Mouse (Mus musculus): Measurements from ENCODE around the gene Arl8b. TPM values are rescaled to one million over a fixed set of nuclear protein-coding genes. Genes with fewer than 3 reads are reported as not detected.

Arl8b gene
- polyA plus RNA-seq, 1 experiment = 43.5 TPM

DNA sequence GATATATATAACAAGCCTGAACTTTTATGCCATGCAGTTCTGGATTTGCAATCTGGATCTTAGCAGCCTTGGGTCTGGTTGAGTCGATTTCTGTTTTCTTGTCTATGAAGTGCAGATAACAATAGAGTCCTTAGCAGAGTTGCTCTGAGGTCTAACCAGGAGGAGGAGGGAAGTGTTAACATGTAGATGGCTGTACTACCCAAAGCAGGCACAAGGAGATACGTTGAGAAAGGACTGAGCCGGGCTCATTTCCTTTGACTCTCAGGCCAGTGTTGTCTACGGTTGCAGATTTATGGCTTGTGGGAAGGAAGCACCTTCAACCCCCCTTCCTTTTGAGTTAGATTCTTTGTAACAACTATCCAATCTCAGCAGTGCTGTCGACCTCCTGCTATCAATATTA, 1.9 kb downstream of the Arl8b start:
- DNase-seq (ENCODE audit: low read depth) = no peak
- TF ChIP-seq POLR2A (IDR thresholded peaks at IDR 0.05; ENCODE audit: borderline replicate concordance, extremely low read depth, insufficient read depth, insufficient read length, poor library complexity, severe bottlenecking) (no peak), CTCF (IDR thresholded peaks at IDR 0.05; ENCODE audit: borderline replicate concordance, extremely low read depth, insufficient read depth, insufficient read length) (no peak)

- TF ChIP-seq CTCF (IDR thresholded peaks at IDR 0.05; ENCODE audit: borderline replicate concordance, extremely low read depth, insufficient read depth, insufficient read length) (no peak), POLR2A (IDR thresholded peaks at IDR 0.05; ENCODE audit: borderline replicate concordance, extremely low read depth, insufficient read depth, insufficient read length, poor library complexity, severe bottlenecking) (no peak)
- DNase-seq (ENCODE audit: low read depth) = no peak
Measured at GRCm38 (mm10) chr6:108785551-108785950, 2.7 kb downstream of the Arl8b start.

- no peak for DNase-seq (ENCODE audit: low read depth)
- TF ChIP-seq CTCF (IDR thresholded peaks at IDR 0.05; ENCODE audit: borderline replicate concordance, extremely low read depth, insufficient read depth, insufficient read length) = no peak
- TF ChIP-seq POLR2A (IDR thresholded peaks at IDR 0.05; ENCODE audit: borderline replicate concordance, extremely low read depth, insufficient read depth, insufficient read length, poor library complexity, severe bottlenecking) = no peak
Measured at GRCm38 (mm10) chr6:108791498-108791897, 8.6 kb downstream of the Arl8b start.

- DNase-seq (ENCODE audit: low read depth) = no peak
Measured at GRCm38 (mm10) chr6:108795912-108796311, 13.0 kb downstream of the Arl8b start.

DNA sequence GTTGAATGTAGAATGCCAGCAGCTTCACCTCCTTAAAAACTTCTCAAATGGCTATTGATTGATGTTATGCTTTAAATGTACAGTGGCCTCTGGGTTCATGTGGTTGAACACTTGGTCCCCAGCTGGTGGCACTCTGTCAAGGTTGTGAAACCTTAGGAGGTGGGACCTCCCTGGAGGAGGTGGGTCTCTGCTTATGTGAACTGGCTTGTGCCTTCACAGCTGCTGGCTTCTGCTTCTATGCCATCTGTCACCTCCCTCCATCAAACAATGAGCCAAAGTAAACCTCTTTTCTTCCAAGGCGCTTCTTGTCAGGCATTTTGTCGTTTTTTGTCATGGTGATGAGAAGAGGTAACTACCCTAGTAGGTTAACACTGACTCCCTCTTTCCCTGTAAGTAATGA, 13.8 kb downstream of the Arl8b start:
- TF ChIP-seq POLR2A (IDR thresholded peaks at IDR 0.05; ENCODE audit: borderline replicate concordance, extremely low read depth, insufficient read depth, insufficient read length, poor library complexity, severe bottlenecking) (no peak), CTCF (IDR thresholded peaks at IDR 0.05; ENCODE audit: borderline replicate concordance, extremely low read depth, insufficient read depth, insufficient read length) (no peak)
- peak; percentile 47 for DNase-seq (ENCODE audit: low read depth)

More at GRCm38 (mm10) chr6:108795912-108796311, 13.0 kb downstream of the Arl8b start:
- TF ChIP-seq CTCF (IDR thresholded peaks at IDR 0.05; ENCODE audit: borderline replicate concordance, extremely low read depth, insufficient read depth, insufficient read length) (no peak), POLR2A (IDR thresholded peaks at IDR 0.05; ENCODE audit: borderline replicate concordance, extremely low read depth, insufficient read depth, insufficient read length, poor library complexity, severe bottlenecking) (no peak)

DNA sequence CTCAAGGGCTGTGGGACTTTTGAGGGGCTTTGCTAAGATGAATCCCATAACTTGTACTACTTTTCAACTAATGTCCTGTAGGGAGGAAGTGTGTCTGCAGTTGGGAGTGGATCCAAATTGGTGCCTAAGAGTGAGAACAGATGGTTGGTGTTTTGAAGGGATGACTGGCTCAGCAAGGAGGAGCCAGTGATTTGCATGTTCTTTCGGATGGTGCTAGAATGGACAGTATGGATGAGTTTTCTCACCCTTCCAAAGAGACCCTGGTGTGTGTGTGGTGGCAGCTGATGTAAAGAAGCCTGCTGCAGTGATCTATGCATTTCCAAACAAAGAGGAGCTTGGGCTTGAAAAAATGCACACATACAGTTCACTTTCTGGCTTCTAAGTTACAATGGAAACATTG, 22.3 kb downstream of the Arl8b start:
- peak; percentile 83 for DNase-seq (ENCODE audit: low read depth)
- no peak for TF ChIP-seq CTCF (IDR thresholded peaks at IDR 0.05; ENCODE audit: borderline replicate concordance, extremely low read depth, insufficient read depth, insufficient read length)
- TF ChIP-seq POLR2A (IDR thresholded peaks at IDR 0.05; ENCODE audit: borderline replicate concordance, extremely low read depth, insufficient read depth, insufficient read length, poor library complexity, severe bottlenecking) = no peak

DNA sequence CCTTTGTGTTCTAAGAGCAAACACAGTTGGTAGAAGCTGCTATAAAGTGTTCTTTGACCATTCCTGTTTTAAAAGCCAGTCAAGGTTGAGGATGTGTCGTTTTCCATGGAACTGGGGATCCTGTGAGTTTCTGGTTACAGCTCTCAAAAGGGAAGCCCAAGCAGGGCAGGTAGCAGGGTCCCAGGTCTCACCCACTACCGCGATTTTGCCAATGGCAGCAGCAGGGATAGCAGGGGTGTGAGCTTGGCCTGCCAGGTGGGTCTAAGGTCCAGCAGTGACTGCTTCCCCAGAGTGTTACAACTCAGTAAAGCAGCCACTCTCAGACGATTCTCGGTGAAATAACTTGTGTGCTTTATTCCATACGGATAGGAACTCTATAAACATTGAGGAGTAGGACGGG, 23.0 kb downstream of the Arl8b start:
- DNase-seq (ENCODE audit: low read depth) = no peak
- no peak for TF ChIP-seq POLR2A (IDR thresholded peaks at IDR 0.05; ENCODE audit: borderline replicate concordance, extremely low read depth, insufficient read depth, insufficient read length, poor library complexity, severe bottlenecking)
- TF ChIP-seq CTCF (IDR thresholded peaks at IDR 0.05; ENCODE audit: borderline replicate concordance, extremely low read depth, insufficient read depth, insufficient read length) = no peak

GRCm38 (mm10) chr6:108807446-108807845, 24.5 kb downstream of the Arl8b start:
- TF ChIP-seq CTCF (IDR thresholded peaks at IDR 0.05; ENCODE audit: borderline replicate concordance, extremely low read depth, insufficient read depth, insufficient read length) = no peak
- TF ChIP-seq POLR2A (IDR thresholded peaks at IDR 0.05; ENCODE audit: borderline replicate concordance, extremely low read depth, insufficient read depth, insufficient read length, poor library complexity, severe bottlenecking) = no peak
- DNase-seq (ENCODE audit: low read depth) = no peak

DNA sequence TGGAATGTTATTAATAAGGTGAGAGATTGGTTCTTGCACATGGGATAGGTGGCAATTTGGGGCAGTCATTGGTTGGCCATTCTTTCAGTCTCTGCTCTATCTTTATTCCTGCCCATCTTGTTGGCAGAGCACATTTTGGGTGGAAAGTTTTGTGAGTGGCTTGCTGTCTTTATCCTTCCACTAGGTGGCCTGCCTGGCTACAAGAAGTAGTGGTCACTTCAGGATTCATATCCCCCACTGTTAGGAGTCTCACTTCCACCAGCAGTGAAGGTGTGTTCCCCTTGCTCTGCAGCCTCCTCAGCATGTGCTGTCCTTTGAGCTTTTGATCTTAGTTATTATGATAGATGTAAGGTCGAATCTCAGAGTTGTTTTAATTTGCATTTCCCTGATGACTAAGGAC, 25.9 kb downstream of the Arl8b start:
- no peak for DNase-seq (ENCODE audit: low read depth)
- TF ChIP-seq POLR2A (IDR thresholded peaks at IDR 0.05; ENCODE audit: borderline replicate concordance, extremely low read depth, insufficient read depth, insufficient read length, poor library complexity, severe bottlenecking) (no peak), CTCF (IDR thresholded peaks at IDR 0.05; ENCODE audit: borderline replicate concordance, extremely low read depth, insufficient read depth, insufficient read length) (peak; percentile 14; the same call in 1 of the 2 replicates)

DNA sequence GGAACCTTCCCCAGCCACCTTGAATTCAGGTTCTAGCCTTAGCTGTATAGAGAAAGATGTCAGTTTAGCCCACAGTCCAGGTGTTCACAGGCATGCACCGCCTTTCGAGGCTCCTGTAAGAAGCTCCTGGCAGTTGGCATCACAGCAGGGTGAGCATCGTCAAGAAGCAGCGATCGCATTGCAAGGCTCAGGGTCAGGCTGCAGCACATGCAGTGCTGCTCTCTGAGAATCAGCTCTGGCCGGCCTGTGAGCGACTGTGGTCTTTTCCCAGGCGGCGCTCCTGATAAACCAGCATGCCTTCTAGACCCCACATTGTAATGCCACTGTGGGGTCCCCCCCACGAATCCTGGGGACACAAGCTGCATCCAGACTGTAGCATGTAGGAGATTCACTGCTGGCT, 27.3 kb downstream of the Arl8b start:
- TF ChIP-seq CTCF (IDR thresholded peaks at IDR 0.05; ENCODE audit: borderline replicate concordance, extremely low read depth, insufficient read depth, insufficient read length) (no peak), POLR2A (IDR thresholded peaks at IDR 0.05; ENCODE audit: borderline replicate concordance, extremely low read depth, insufficient read depth, insufficient read length, poor library complexity, severe bottlenecking) (no peak)
- DNase-seq (ENCODE audit: low read depth) = no peak

DNA sequence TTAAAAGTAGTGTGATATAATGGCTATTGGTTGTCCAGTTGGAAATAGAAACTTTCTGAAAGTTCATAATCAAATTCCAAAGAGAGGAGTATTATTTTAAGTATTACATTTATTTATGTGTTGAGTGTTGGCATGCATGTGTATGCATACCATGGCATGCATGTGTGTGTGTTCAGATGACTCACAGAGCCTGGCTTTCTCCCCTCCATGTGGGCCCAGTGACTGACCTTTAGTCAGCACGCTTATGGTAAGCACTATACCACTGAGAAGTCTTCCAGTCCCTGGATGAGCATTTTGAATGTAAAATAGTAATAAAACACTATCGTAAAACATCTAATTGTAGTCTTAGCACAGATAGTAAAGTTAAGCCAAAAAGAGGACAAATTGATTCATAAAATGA, 29.2 kb downstream of the Arl8b start:
- no peak for DNase-seq (ENCODE audit: low read depth)
- no peak for TF ChIP-seq POLR2A (IDR thresholded peaks at IDR 0.05; ENCODE audit: borderline replicate concordance, extremely low read depth, insufficient read depth, insufficient read length, poor library complexity, severe bottlenecking)
- TF ChIP-seq CTCF (IDR thresholded peaks at IDR 0.05; ENCODE audit: borderline replicate concordance, extremely low read depth, insufficient read depth, insufficient read length) = no peak

GRCm38 (mm10) chr6:108817510-108817909, 34.6 kb downstream of the Arl8b start:
- no peak for TF ChIP-seq CTCF (IDR thresholded peaks at IDR 0.05; ENCODE audit: borderline replicate concordance, extremely low read depth, insufficient read depth, insufficient read length)
- no peak for TF ChIP-seq POLR2A (IDR thresholded peaks at IDR 0.05; ENCODE audit: borderline replicate concordance, extremely low read depth, insufficient read depth, insufficient read length, poor library complexity, severe bottlenecking)
- DNase-seq (ENCODE audit: low read depth) = no peak

Data from brain, embryonic 14.5 days (tissue).